Mouse (Mus musculus): ENCODE data around the gene Smarca2. TPM values are rescaled to one million over a fixed set of nuclear protein-coding genes. Genes with fewer than 3 reads are reported as not detected.
"Not testable (repeated sequence)": the region's sequence is repeated elsewhere in the genome, so short reads cannot be mapped to it uniquely, and the experiment has no call there.

The Smarca2 gene
- polyA plus RNA-seq, 1 experiment from 2014 or later = 80.7 TPM

DNA sequence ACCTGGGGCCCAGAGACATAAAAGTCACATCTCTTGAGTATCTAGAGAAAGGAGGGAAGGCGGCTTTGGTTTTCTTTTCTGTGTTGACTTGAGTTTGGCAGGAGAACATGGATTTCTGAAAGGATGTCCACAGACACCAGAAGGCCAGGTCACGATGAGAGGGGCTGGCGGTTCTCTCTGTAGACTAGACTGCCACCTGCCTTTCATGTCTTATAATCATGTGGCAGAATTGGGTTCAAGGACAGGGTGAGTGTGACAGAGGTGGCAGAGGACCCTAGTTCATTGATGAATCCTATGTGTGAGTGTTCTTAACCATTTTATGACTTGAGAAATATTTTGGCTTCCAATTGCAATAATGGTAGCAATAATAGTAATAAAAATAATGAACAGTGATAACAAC, 56.3 kb downstream of the Smarca2 start:
- Histone ChIP-seq H3K4me1 (0 out of 2 replicates have a peak, but pooled peaks cover 2% of the 10 kb centered on the region), H3K36me3 (no peaks in the 10 kb centered on the region), H3K4me3 (no peak overlapping the region), H3K4me2 (replicated peaks) (no peak overlapping the region), H3K9me3 (no peaks in the 10 kb centered on the region), H3K27ac (no peak overlapping the region), H3K9ac (no peak overlapping the region), H3K27me3 (no peaks in the 10 kb centered on the region)
- ATAC-seq (ENCODE audit: insufficient number of reproducible peaks, insufficient read depth, low FRiP score, low TSS enrichment) = no peak
- 89% methylated on average over 3 of the region's 3 CpGs for WGBS

DNA sequence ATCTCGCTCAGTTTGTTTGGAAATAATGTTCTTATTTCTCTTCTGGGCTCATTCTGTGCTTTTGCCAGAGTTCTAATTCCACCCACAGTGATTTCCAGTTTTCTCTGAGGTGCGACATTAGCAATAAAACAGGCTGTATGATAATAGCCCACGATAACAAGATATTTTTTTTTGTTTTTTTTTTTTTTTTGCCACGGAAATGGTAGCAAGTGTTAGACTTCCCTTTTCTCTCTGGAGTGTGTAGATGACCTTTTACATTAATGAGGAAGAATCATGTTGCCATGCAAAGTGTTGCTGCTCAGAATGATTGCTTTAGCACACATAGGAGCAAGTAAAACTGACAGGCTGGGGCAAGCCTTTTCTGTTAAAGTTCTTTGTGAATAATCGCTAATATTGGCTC, 61.5 kb downstream of the Smarca2 start:
- Histone ChIP-seq H3K27ac (no peak overlapping the region), H3K27me3 (no peaks in the 10 kb centered on the region), H3K4me1 (no peaks in the 10 kb centered on the region), H3K9me3 (no peaks in the 10 kb centered on the region), H3K9ac (no peak overlapping the region), H3K4me2 (replicated peaks) (no peak overlapping the region), H3K36me3 (peaks cover 5% of the 10 kb centered on the region; the same call in 1 of the 2 replicates), H3K4me3 (no peak overlapping the region)
- no peak for ATAC-seq (ENCODE audit: insufficient number of reproducible peaks, insufficient read depth, low FRiP score, low TSS enrichment)
- 85% methylated on average over 5 of the region's 5 CpGs for WGBS

DNA sequence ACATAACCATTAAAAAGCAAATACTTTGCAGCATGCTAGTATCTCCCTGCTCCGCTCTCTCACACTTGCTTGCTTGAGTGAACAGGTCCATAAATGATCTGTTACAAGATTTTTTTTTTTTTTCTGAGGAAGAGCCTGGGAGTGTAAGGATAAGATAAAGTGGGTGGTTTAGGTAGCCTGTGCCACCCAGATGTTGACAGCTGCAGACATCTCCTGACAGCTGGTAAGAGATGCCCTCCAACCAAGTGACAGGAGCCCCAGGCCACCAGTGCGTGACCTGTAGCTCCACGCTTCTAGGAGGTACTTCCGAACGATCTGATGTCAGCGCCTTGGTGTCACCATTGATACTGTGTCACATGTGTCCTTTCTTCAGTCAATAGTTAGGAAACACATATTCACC, 65.2 kb downstream of the Smarca2 start:
- no peaks in the 10 kb centered on the region for H3K27me3 ChIP-seq
- H3K4me2 ChIP-seq (replicated peaks) = no peak overlapping the region
- no peak overlapping the region for H3K27ac ChIP-seq
- 87% methylated on average over 6 of the region's 6 CpGs for WGBS
- no peak for ATAC-seq (ENCODE audit: insufficient number of reproducible peaks, insufficient read depth, low FRiP score, low TSS enrichment)
- no peaks in the 10 kb centered on the region for H3K9me3 ChIP-seq
- H3K9ac ChIP-seq = no peak overlapping the region
- H3K36me3 ChIP-seq = peaks cover 31% of the 10 kb centered on the region
- H3K4me1 ChIP-seq = no peaks in the 10 kb centered on the region
- no peak overlapping the region for H3K4me3 ChIP-seq

DNA sequence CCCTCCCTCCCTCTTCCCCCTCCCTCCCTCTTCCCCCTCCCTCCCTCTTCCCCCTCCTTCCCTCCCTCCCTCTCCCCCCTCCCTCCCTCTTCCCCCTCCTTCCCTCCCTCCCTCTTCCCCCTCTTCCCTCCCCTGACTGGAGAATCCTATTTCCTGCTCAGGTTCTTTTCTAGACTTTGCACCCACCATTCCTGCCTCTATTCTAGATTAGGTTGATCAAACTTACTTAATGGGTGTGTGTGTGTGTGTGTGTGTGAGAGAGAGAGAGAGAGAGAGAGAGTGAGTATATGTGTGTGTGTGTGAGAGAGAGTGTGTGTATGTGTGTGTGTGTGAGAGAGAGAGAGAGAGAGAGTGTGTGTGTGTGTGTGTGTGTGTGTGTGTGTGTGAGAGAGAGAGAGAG, 66.6 kb downstream of the Smarca2 start:
- not testable (repeated sequence) for H3K4me3 ChIP-seq; H3K9ac ChIP-seq; H3K27me3 ChIP-seq; H3K9me3 ChIP-seq; H3K27ac ChIP-seq; ATAC-seq (ENCODE audit: insufficient number of reproducible peaks, insufficient read depth, low FRiP score, low TSS enrichment); H3K4me2 ChIP-seq (replicated peaks); H3K4me1 ChIP-seq
- peaks cover 31% of the 10 kb centered on the region for H3K36me3 ChIP-seq

DNA sequence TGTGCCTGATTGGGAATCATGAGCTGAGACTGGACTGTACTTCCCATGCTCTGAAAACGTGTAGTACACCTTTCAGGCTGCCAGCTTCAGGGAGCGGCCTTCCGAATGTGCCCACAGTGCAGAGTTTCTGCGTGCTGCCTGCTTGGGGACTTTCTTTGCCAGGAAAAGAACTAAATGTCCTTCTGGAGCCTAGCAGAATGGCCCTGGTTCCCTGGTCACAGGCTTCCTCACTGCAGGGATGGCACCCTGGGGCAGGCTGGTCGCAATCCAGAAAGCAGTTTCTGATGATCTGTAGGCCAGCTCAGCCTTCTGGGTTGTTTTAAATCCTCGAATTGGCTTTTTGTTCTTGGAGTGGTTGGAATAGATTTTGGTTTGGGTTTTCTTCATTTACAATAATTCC, 71.1 kb downstream of the Smarca2 start:
- peaks cover 2% of the 10 kb centered on the region; the same call in 1 of the 2 replicates for H3K4me1 ChIP-seq
- 49% methylated on average over 6 of the region's 6 CpGs for WGBS

DNA sequence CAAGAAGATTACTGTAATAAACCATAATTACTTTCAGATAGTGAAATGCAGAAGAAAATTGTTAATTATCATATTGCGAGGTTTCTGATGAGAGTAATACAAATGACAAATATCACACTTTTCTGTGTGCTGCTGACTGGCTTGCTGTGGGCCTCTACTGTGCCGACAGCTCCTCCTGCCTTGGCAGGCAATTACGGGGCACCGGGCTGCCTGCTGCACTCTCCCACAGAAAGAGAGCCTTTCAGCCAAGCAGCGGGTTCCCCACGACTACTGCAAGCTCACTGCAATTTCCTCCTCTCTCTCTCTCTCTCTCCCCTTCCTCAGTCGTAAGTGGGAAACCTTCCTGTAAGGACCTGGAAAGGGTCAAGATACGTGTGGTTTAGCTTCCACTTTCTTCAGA, 73.7 kb downstream of the Smarca2 start:
- Histone ChIP-seq H3K4me1 (peaks cover 2% of the 10 kb centered on the region; the same call in 1 of the 2 replicates), H3K36me3 (peaks cover 34% of the 10 kb centered on the region), H3K9ac (no peak overlapping the region), H3K27me3 (no peaks in the 10 kb centered on the region), H3K9me3 (no peaks in the 10 kb centered on the region), H3K27ac (no peak overlapping the region), H3K4me2 (replicated peaks) (no peak overlapping the region), H3K4me3 (no peak overlapping the region)
- WGBS = 23% methylated on average over 8 of the region's 8 CpGs
- no peak for ATAC-seq (ENCODE audit: insufficient number of reproducible peaks, insufficient read depth, low FRiP score, low TSS enrichment)

More for the DNA sequence above, 71.1 kb downstream of the Smarca2 start:
- no peaks in the 10 kb centered on the region for H3K9me3 ChIP-seq
- no peaks in the 10 kb centered on the region for H3K27me3 ChIP-seq
- no peak overlapping the region for H3K9ac ChIP-seq
- ATAC-seq (ENCODE audit: insufficient number of reproducible peaks, insufficient read depth, low FRiP score, low TSS enrichment) = no peak
- peaks cover 30% of the 10 kb centered on the region for H3K36me3 ChIP-seq
- no peak overlapping the region for H3K4me2 ChIP-seq (replicated peaks)
- H3K4me3 ChIP-seq = no peak overlapping the region
- H3K27ac ChIP-seq = no peak overlapping the region

DNA sequence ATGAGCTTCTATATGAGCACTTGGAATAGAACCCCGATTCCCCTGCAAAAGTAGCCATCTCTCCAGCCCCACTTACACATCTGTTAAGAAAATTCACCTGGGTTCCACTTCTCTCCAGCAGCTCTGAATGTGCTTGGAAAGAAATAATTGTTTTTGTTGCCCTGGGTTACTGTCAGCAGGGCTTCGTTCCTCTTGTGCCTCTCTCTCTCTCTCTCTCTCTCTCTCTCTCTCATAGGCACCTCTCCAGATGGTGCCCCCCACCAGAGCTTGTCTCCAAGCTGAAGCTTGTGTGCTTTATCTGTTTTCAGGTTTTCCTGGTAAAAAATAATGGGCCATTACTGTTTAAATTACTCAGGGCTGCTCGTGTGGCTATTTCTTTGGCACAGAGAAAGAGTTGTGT, 74.8 kb downstream of the Smarca2 start:
- H3K4me3 ChIP-seq = no peak overlapping the region
- no peak overlapping the region for H3K27ac ChIP-seq
- peaks cover 35% of the 10 kb centered on the region for H3K36me3 ChIP-seq
- no peak for ATAC-seq (ENCODE audit: insufficient number of reproducible peaks, insufficient read depth, low FRiP score, low TSS enrichment)
- H3K9me3 ChIP-seq = no peaks in the 10 kb centered on the region
- WGBS = 54% methylated on average over 3 of the region's 3 CpGs
- no peak overlapping the region for H3K9ac ChIP-seq
- no peaks in the 10 kb centered on the region for H3K27me3 ChIP-seq
- peaks cover 2% of the 10 kb centered on the region; the same call in 1 of the 2 replicates for H3K4me1 ChIP-seq
- H3K4me2 ChIP-seq (replicated peaks) = no peak overlapping the region

DNA sequence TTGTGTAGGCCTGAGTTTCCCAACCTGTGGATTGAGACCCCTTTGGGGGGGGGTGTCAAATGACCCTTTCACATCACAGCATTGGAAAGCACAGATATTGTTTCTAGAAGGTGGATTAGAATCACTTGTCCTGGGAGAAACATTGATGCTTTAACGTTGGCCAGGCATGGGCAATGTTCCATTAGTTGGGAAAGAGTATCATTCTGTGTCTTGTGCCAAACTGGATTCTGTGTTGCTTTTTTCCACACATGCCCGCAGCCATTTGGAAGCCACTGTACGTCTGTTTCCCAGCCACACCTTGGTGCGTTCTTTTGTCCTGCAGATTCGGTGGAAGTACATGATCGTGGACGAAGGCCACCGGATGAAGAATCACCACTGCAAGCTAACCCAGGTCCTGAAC, 76.7 kb downstream of the Smarca2 start:
- peaks cover 41% of the 10 kb centered on the region for H3K36me3 ChIP-seq
- H3K4me3 ChIP-seq = no peak overlapping the region
- 94% methylated on average over 8 of the region's 8 CpGs for WGBS
- no peak overlapping the region for H3K27ac ChIP-seq
- H3K9ac ChIP-seq = no peak overlapping the region
- no peaks in the 10 kb centered on the region for H3K9me3 ChIP-seq
- H3K4me2 ChIP-seq (replicated peaks) = no peak overlapping the region
- no peaks in the 10 kb centered on the region for H3K27me3 ChIP-seq
- ATAC-seq (ENCODE audit: insufficient number of reproducible peaks, insufficient read depth, low FRiP score, low TSS enrichment) = no peak
- peaks cover 2% of the 10 kb centered on the region; the same call in 1 of the 2 replicates for H3K4me1 ChIP-seq

DNA sequence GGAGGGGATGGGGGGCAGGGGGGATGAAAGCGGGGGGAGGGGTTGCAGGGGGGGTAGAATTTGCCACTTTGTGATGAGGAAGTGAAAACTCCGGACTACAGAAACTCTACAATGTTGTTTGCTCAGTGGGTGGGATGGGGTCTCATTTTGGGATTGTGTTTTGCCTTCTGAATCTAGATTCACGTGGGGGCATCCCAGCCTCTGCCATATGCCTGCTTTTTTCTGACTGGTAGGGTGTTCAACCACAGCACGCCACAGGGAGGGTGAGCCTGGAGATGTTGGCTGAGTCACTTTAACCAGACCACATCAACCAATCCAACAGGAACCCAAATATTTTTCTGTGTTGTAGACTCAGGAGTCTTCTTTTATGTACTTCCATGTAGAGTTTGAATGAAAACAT, 77.3 kb downstream of the Smarca2 start:
- H3K4me1 ChIP-seq = peaks cover 2% of the 10 kb centered on the region; the same call in 1 of the 2 replicates
- no peaks in the 10 kb centered on the region for H3K27me3 ChIP-seq
- no peak for ATAC-seq (ENCODE audit: insufficient number of reproducible peaks, insufficient read depth, low FRiP score, low TSS enrichment)
- WGBS = 87% methylated on average over 4 of the region's 4 CpGs
- H3K27ac ChIP-seq = no peak overlapping the region
- H3K36me3 ChIP-seq = peaks cover 37% of the 10 kb centered on the region
- no peak overlapping the region for H3K9ac ChIP-seq
- no peaks in the 10 kb centered on the region for H3K9me3 ChIP-seq
- no peak overlapping the region for H3K4me2 ChIP-seq (replicated peaks)
- H3K4me3 ChIP-seq = no peak overlapping the region

DNA sequence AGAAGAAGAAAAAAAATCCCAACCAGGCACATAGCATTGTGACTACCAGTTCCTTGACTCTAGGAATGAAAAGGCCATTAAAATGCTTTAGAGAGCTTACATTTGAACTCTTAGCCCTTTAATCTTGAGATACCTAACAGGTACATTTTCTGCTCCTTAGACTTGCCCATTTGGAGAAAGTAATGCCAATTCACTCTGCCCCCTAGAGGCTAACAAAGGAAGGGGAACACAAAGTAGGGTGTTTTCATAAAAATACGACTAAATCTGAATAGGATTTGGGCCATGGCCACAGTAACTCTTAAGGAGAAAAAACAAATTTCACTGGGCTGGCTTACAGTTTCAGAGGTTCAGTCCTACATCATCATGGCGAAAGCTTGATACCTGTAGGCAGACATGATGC, 77.9 kb downstream of the Smarca2 start:
- Histone ChIP-seq H3K4me1 (peaks cover 2% of the 10 kb centered on the region; the same call in 1 of the 2 replicates), H3K4me3 (no peak overlapping the region), H3K9ac (no peak overlapping the region), H3K9me3 (no peaks in the 10 kb centered on the region), H3K27ac (no peak overlapping the region), H3K4me2 (replicated peaks) (no peak overlapping the region), H3K36me3 (peaks cover 40% of the 10 kb centered on the region), H3K27me3 (no peaks in the 10 kb centered on the region)
- WGBS = 88% methylated on average over 2 of the region's 2 CpGs
- no peak for ATAC-seq (ENCODE audit: insufficient number of reproducible peaks, insufficient read depth, low FRiP score, low TSS enrichment)

DNA sequence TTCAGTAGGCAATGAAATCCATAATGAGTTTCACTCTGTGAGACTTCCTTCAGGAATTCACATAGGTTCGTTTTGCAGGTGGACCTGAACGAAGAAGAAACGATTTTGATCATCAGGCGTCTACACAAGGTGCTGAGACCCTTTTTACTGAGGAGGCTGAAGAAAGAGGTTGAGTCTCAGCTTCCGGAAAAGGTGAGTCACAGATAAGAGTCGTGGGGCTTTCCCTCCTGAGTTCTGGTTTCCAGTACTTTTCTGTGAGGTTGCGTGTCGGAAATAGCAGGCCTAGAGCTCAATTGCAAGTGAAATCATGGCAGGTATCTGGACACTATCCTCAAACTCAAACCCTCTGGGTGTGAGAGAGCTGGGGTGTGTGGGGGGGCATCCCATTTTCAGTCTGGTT, 78.9 kb downstream of the Smarca2 start:
- Histone ChIP-seq H3K27ac (no peak overlapping the region), H3K9ac (no peak overlapping the region), H3K9me3 (no peaks in the 10 kb centered on the region), H3K4me3 (no peak overlapping the region), H3K4me1 (peaks cover under 1% of the 10 kb centered on the region; the same call in 1 of the 2 replicates), H3K27me3 (no peaks in the 10 kb centered on the region), H3K36me3 (peaks cover 40% of the 10 kb centered on the region), H3K4me2 (replicated peaks) (no peak overlapping the region)
- WGBS = 90% methylated on average over 8 of the region's 8 CpGs
- ATAC-seq (ENCODE audit: insufficient number of reproducible peaks, insufficient read depth, low FRiP score, low TSS enrichment) = no peak

DNA sequence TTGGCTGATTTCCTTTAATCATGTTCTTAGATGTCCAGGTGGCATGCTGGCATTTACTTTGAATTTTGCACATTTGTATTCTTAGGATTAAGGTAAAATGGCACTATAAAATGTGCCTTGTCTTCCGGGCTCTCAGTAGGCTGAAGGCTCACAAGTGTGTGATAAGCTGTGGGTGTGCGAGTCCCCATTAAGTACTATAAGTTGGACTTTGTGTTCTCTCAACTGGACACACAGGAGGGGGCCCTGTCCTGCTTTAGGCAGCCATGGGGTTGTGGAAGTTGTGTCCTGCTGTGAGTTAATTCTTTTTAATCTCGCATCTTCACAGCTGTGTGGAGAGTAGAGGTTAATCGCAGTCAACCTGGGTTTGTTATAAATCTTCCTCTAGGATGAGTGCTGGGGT, 85.7 kb downstream of the Smarca2 start:
- Histone ChIP-seq H3K27ac (no peak overlapping the region), H3K4me1 (no peaks in the 10 kb centered on the region), H3K27me3 (no peaks in the 10 kb centered on the region), H3K36me3 (peaks cover 19% of the 10 kb centered on the region), H3K4me3 (no peak overlapping the region), H3K4me2 (replicated peaks) (no peak overlapping the region), H3K9ac (no peak overlapping the region), H3K9me3 (no peaks in the 10 kb centered on the region)
- 64% methylated on average over 4 of the region's 4 CpGs for WGBS
- no peak for ATAC-seq (ENCODE audit: insufficient number of reproducible peaks, insufficient read depth, low FRiP score, low TSS enrichment)

DNA sequence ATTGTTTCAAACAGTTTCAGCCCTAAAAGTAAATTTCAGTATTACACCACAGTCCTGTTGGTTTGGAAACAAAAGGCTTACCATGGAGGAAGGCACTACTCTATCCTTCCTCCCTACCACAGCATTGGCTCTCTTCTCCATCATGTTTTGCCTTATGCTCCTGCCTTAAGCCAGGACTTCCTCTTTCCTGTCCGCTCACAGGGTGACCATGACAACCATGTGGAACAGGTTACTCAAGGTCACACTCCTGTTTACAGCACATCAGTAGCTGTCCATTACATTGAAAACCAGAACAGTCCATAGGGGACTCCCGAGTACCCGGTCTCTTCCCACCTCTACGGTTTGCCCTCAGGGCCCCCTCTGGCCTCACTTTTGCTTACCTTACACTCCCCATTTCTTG, 92.3 kb downstream of the Smarca2 start:
- Histone ChIP-seq H3K27me3 (no peaks in the 10 kb centered on the region), H3K4me3 (no peak overlapping the region), H3K9ac (no peak overlapping the region), H3K36me3 (peaks cover 45% of the 10 kb centered on the region), H3K27ac (no peak overlapping the region), H3K4me1 (peaks cover 4% of the 10 kb centered on the region; the same call in 1 of the 2 replicates), H3K4me2 (replicated peaks) (no peak overlapping the region), H3K9me3 (no peaks in the 10 kb centered on the region)
- ATAC-seq (ENCODE audit: insufficient number of reproducible peaks, insufficient read depth, low FRiP score, low TSS enrichment) = no peak
- 50% methylated on average over 4 of the region's 4 CpGs for WGBS

All from embryonic facial prominence, embryonic 12.5 days (tissue).